Mouse (Mus musculus) midbrain, postnatal 0 days (tissue): ENCODE measurements at regions not wholly inside any gene's neighbourhood (a gene's known extent, or its start where the extent isn't known, plus 50 kb on each side); places are given as distances from the start of the nearest gene placed in this dataset.

Experiments used
- ATAC-seq: fragments of 200-750 bp; cut with Nextera tagmentation; 2 replicates; pipeline ENCODE4 v1.8.0; 2017; ENCODE audit warnings: moderate number of reproducible peaks, mild to moderate bottlenecking, moderate TSS enrichment, moderate library complexity; ENCODE audit not compliant: low FRiP score
- DNase-seq: peaks from one replicate; pipeline ENCODE4 v3.0.0-alpha.2; 2015; ENCODE audit warnings: low spot score
- H3K27ac ChIP-seq: fragments of 300-500 bp; sonication (generic); 2 replicates; pipeline ENCODE4 v1.5.1; 2014; ENCODE audit warnings: low read depth, mild to moderate bottlenecking, low read length, mixed read lengths
- H3K27me3 ChIP-seq: fragments of 300-500 bp; sonication (generic); 2 replicates; pipeline ENCODE4 v1.6.1; 2014; ENCODE audit warnings: low read length, control low read depth, mixed read lengths; ENCODE audit not compliant: insufficient read depth
- H3K36me3 ChIP-seq: fragments of 300-500 bp; sonication (generic); 2 replicates; pipeline ENCODE4 v1.6.1; 2014; ENCODE audit warnings: low read length, control low read depth, mixed read lengths; ENCODE audit not compliant: insufficient read depth
- H3K4me1 ChIP-seq: fragments of 300-500 bp; sonication (generic); 2 replicates; pipeline ENCODE4 v1.6.1; 2014; ENCODE audit warnings: mild to moderate bottlenecking, control low read depth, antibody characterized with exemption, low read length, mixed read lengths; ENCODE audit not compliant: insufficient read depth
- H3K4me2 ChIP-seq: fragments of 300-500 bp; sonication (generic); 2 replicates; pipeline ENCODE4 v1.6.1; 2014; ENCODE audit warnings: low read depth, mild to moderate bottlenecking, low read length, mixed read lengths; ENCODE audit not compliant: poor library complexity, severe bottlenecking
- H3K4me3 ChIP-seq: fragments of 300-500 bp; sonication (generic); 2 replicates; pipeline ENCODE4 v1.5.1; 2014; ENCODE audit warnings: low read depth, mild to moderate bottlenecking, low read length, moderate library complexity
- H3K9ac ChIP-seq: fragments of 300-500 bp; sonication (generic); replicated peaks from 2 replicates; pipeline ENCODE4 v1.6.1; 2014; ENCODE audit warnings: mild to moderate bottlenecking, low read length, moderate library complexity, mixed read lengths; ENCODE audit not compliant: poor library complexity, severe bottlenecking
- H3K9me3 ChIP-seq: fragments of 300-500 bp; sonication (generic); 2 replicates; pipeline ENCODE4 v1.6.1; 2016; ENCODE audit warnings: low read length, control low read depth
- CTCF ChIP-seq: IDR thresholded peaks from 2 replicates; pipeline ENCODE4 v1.5.1; 2016; ENCODE audit warnings: antibody characterized with exemption, mild to moderate bottlenecking
- WGBS: fragments of 180-500 bp; shearing (Covaris S2); extraction: QIAGEN DNeasy Blood & Tissue Kit; methylation state at CpG from one replicate; pipeline ENCODE4 v1.1.7; 2014; 5-methylcytosine and 5-hydroxymethylcytosine counted together

DNA sequence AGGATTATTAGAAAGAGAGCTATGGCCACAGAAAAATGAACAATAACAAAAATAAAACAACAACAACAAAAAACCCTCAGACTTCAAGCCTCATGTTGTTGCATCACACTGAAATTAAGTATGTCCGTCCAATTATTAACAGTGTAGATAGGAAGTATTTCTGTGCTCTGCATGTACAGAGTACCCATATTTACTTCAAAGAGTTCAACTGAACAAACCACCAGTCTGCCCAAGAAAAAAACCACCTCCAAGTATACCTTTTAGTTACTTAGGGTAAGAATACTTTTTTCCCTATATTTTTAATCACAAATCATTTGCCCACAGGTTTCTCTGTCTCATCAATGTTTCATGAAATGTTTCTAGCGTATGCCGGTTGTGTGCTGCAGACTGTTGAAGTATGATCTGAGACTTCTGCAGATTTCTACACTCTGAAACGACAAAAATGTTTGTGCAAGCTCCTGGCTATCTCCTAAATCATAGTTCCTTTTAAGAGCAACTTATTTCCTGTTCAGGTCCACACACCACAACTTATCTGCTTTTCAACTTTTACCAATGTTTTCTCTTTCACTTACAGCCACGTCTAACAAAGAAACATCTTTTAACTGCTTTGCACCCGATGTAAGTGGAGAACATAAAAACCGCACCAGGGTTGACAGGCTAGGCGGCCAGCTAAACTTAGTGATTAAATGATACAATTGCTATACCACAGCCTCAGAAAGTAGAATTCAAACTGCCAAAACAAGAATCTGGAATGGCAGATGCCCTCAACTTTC lies 154.2 kb upstream of the Rps6ka3 start:
- ATAC-seq: no peak
- DNase-seq: no peak
- H3K27me3 ChIP-seq: no peaks in the 10 kb centered on the region
- H3K36me3 ChIP-seq: no peaks in the 10 kb centered on the region
- H3K9me3 ChIP-seq: no peaks in the 10 kb centered on the region
- no peak overlapping the region for H3K9ac ChIP-seq
- no peak overlapping the region for H3K4me2 ChIP-seq
- no peak for TF ChIP-seq CTCF
- no peaks in the 10 kb centered on the region for H3K4me1 ChIP-seq
- H3K4me3 ChIP-seq: no peak overlapping the region
- no peak overlapping the region for H3K27ac ChIP-seq
- 83% methylated on average over 8 of the region's 8 CpGs for WGBS

DNA sequence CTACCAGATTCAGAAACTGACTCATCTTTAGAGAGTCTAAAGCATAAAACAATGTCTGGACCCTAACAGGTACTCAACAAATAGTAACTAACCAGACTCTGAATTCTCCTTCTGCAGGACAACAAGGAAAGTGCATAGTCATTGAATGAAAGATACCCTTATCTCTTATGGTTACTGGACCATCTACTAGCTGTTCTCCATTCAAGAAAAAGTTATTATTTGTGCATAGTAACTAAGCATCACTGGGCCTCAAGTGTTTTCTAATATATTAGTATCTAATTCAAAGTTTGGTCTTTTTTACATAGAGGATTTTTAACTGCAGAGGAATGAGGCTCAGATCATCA lies 153.7 kb upstream of the Rps6ka3 start:
- no peak overlapping the region for H3K4me3 ChIP-seq
- no peak overlapping the region for H3K4me2 ChIP-seq
- H3K36me3 ChIP-seq: no peaks in the 10 kb centered on the region
- H3K27me3 ChIP-seq: no peaks in the 10 kb centered on the region
- no peak overlapping the region for H3K9ac ChIP-seq
- H3K4me1 ChIP-seq: no peaks in the 10 kb centered on the region
- no peak for TF ChIP-seq CTCF
- DNase-seq: no peak
- H3K27ac ChIP-seq: no peak overlapping the region
- H3K9me3 ChIP-seq: no peaks in the 10 kb centered on the region
- no peak for ATAC-seq

DNA sequence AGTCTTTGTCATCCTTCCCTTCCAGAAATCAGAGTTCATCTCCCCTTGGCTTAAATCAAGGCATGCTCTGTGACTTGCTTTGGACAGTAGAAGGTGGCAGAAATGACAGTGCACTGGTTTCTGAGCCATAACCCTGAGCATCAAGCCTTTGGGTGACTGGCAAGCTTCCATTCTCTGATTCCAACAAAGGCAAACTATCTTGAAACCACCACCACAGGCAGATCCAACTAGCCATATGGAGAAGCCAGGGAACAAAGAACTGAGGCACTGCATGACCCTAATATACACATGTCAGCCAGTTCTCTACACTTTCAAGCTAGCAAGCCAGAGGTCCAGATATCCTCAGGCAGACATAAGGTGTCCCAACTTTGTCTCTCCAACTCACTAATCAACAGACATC lies 151.2 kb upstream of the Rps6ka3 start:
- H3K27ac ChIP-seq: no peak overlapping the region
- no peaks in the 10 kb centered on the region for H3K36me3 ChIP-seq
- no peak for TF ChIP-seq CTCF
- H3K27me3 ChIP-seq: no peaks in the 10 kb centered on the region
- no peaks in the 10 kb centered on the region for H3K4me1 ChIP-seq
- no peak overlapping the region for H3K9ac ChIP-seq
- H3K4me3 ChIP-seq: no peak overlapping the region
- no peaks in the 10 kb centered on the region for H3K9me3 ChIP-seq
- ATAC-seq (no peak), DNase-seq (no peak)
- H3K4me2 ChIP-seq: no peak overlapping the region

DNA sequence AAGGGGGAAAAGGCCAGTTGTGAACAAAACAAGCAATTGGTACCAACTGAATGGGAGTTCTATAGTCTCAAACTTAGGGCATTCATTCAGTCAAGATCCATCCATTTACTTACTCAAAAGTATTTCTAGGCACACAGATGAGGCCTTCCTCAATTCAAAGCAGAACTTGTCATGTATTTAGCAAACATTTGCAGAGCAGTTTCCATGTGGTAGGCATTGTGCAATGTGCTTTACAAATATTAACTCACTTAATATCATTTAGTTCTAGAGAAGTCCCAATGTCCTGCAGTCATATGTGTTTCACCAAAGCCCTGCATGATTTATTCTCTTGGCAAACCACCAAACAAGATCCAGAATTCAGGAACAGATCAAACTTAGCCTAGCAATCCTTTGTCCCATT lies 148.8 kb upstream of the Rps6ka3 start:
- Histone ChIP-seq H3K9me3 (no peaks in the 10 kb centered on the region), H3K27ac (no peak overlapping the region), H3K4me1 (no peaks in the 10 kb centered on the region), H3K27me3 (no peaks in the 10 kb centered on the region), H3K9ac (no peak overlapping the region), H3K36me3 (no peaks in the 10 kb centered on the region), H3K4me2 (no peak overlapping the region), H3K4me3 (no peak overlapping the region)
- no peak for TF ChIP-seq CTCF
- ATAC-seq: no peak
- no peak for DNase-seq

DNA sequence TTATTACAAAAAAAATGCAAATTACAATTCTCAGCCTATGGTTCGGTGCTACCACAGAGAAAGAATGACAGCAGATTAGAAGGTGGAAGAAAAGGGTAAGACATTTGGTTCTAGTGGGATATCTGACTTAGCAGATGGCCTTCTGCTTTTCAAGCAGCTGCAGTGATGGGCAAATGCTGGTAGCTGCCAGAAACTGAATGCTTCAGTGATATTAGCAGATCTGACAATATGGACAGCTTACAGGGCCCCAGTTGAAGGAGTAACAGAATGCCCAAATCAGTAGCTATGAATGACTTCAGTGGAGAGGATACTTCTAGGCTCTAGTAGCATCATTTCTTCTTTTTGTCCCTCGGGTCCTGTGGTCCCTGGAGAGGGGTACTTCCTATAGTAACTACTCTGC lies 143.9 kb upstream of the Rps6ka3 start:
- no peaks in the 10 kb centered on the region for H3K36me3 ChIP-seq
- no peaks in the 10 kb centered on the region for H3K9me3 ChIP-seq
- H3K27ac ChIP-seq: no peak overlapping the region
- WGBS: 39% methylated on average over 2 of the region's 2 CpGs
- ATAC-seq: no peak
- no peak for TF ChIP-seq CTCF
- no peak overlapping the region for H3K4me2 ChIP-seq
- no peaks in the 10 kb centered on the region for H3K4me1 ChIP-seq
- H3K4me3 ChIP-seq: no peak overlapping the region
- peak; percentile 42 for DNase-seq
- H3K27me3 ChIP-seq: no peaks in the 10 kb centered on the region
- H3K9ac ChIP-seq: no peak overlapping the region

DNA sequence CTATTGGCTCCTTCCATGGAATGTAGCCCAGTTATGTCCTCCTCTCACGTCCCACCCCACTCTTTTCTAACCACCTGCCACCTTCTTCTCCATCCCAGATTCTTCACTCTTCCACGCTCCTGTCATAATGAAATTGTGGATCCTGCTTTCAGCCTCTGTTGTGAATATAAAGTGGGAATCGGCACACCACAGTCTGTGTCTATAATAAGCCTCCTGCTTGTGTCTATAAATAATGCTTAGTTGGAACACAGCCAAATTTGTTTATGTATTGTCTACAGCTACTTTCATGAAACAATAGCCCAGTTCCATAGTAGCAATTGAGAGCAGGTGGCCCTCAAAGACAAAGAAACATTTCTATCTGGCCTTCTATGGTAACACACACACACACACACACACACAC lies 137.5 kb upstream of the Rps6ka3 start:
- H3K4me1 ChIP-seq: no peaks in the 10 kb centered on the region
- H3K4me3 ChIP-seq: no peak overlapping the region
- no peak for TF ChIP-seq CTCF
- no peaks in the 10 kb centered on the region for H3K9me3 ChIP-seq
- no peak overlapping the region for H3K9ac ChIP-seq
- DNase-seq: peak; percentile 9
- H3K27me3 ChIP-seq: no peaks in the 10 kb centered on the region
- H3K27ac ChIP-seq: no peak overlapping the region
- H3K4me2 ChIP-seq: no peak overlapping the region
- H3K36me3 ChIP-seq: no peaks in the 10 kb centered on the region
- WGBS: 55% methylated on average over 3 of the region's 3 CpGs
- ATAC-seq: no peak
